ENCODE assay signal across 8 mouse cellular contexts in the genomic region with DNA sequence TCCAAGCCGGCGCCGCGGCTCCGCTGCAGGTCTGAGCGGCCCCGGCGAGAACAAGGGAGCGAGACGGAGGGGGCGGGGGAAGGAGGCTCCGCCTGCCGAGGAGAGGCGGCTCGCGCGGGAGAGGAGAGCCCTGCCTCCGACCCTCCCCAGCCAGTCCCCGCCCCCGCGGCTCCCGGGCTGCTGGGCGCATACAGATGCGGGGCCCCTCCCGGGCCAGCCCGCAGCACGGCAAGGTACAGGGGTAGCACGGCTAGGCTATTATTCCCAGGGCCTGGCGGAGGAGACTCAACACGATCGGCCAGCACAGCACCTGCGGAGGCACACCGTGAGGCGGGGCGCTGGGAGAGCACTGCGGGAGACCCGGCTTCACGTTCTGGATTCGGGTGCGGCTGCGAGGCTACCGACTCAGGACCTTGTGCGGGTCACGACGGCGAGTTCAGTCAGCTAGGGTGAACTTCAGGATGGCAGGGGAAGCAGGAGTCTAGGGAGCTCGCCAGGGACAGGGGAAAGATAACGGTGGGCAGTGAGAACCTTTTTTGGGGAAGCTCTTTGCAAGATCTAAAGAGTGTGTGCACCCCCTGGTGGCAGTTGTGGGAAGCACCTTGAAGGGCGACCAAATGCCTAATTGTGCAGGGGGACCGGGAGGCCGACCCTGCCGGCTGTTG. TPM values are rescaled to one million over a fixed set of nuclear protein-coding genes. Genes with fewer than 3 reads are reported as not detected.
A peak's percentile ranks its signal among the peaks of the same experiment; 100 is the strongest.
DNase-seq lines count a peak whose midpoint lies in the region; ATAC-seq and TF ChIP-seq lines count a peak whose summit lies in the region.

A gene (minus strand): TSS at position 60 of the 665 bp plus-strand sequence.

- peak within 1 kb of the TSS; percentile 65 to 73 for H3K4me3 ChIP-seq in heart, embryonic 14.5 days (ENCODE audit: control insufficient read depth in 1 of 2, insufficient read depth in 1 of 2, low read depth in 1 of 2, low read length in 2 of 2)
- peak within 1 kb of the TSS; percentile 67 for H3K4me3 ChIP-seq in liver, embryonic 11.5 days (ENCODE audit: low read depth, low read length)
- peak within 1 kb of the TSS; percentile 37 for H3K4me3 ChIP-seq in myocyte

- peak within 1 kb of the TSS; percentile 98 for H3K4me2 ChIP-seq in heart, embryonic 14.5 days (ENCODE audit: low read length)
- H3K4me2 ChIP-seq in liver, embryonic 11.5 days = peak within 1 kb of the TSS; percentile 99
- peak within 1 kb of the TSS; percentile 88 for H3K4me2 ChIP-seq in myocyte (ENCODE audit: low read depth)

- 1% methylated on average over 46 of the region's 52 CpGs for WGBS in heart, embryonic 14.5 days
- 1% methylated on average over 52 of the region's 52 CpGs for WGBS in liver, embryonic 11.5 days

- peak; percentile 86 to 93 for DNase-seq in CD8-positive naive resting alpha-beta T cell, adult 2 months (ENCODE audit: low read depth in 2 of 2, low spot score in 2 of 2)
- peak; percentile 72 for DNase-seq in c-Kit-negative CD71-positive TER-119-positive erythroid progenitor cells, embryonic 14.5 days (ENCODE audit: low read depth, low spot score)
- peak; percentile 37 for DNase-seq in fibroblast of lung, adult 2 months (ENCODE audit: low read depth)
- peak; percentile 95 for DNase-seq in kidney, postnatal 10 days
- DNase-seq in liver, embryonic 11.5 days (ENCODE audit: low spot score) = peak; percentile 95
- DNase-seq in spleen, postnatal 4 days (ENCODE audit: low spot score in 2 of 2) = peak; percentile 85 to 96

- H3K79me2 ChIP-seq in myocyte (ENCODE audit: control insufficient read depth, insufficient read depth) = no peaks in the 10 kb centered on the region

- peak within 1 kb of the TSS; percentile 30 to 60 for H3K27ac ChIP-seq in heart, embryonic 14.5 days (replicated peaks in 1 of 2; ENCODE audit: control insufficient read depth in 1 of 2, insufficient read depth in 1 of 2, low read depth in 2 of 2, low read length in 2 of 2)
- peak within 1 kb of the TSS; percentile 64 for H3K27ac ChIP-seq in liver, embryonic 11.5 days (ENCODE audit: low read depth, low read length)

- TF ChIP-seq POLR2A in myocyte (IDR thresholded peaks at IDR 0.05; ENCODE audit: insufficient read length, low read depth) = peak; percentile 72

- peak within 1 kb of the TSS; percentile 80 for H3ac ChIP-seq in myocyte (ENCODE audit: control insufficient read depth, insufficient read length)

- no peaks in the 10 kb centered on the region for H3K9me3 ChIP-seq in heart, embryonic 14.5 days (ENCODE audit: control insufficient read depth, low read length)
- H3K9me3 ChIP-seq in liver, embryonic 11.5 days (ENCODE audit: control insufficient read depth, low read length) = no peaks in the 10 kb centered on the region

- H3K9ac ChIP-seq in heart, embryonic 14.5 days (ENCODE audit: low read length) = peak within 1 kb of the TSS; percentile 85
- peak within 1 kb of the TSS; percentile 77 for H3K9ac ChIP-seq in liver, embryonic 11.5 days (ENCODE audit: low read depth, low read length)

- ATAC-seq in heart, embryonic 14.5 days (ENCODE audit: insufficient number of reproducible peaks, insufficient read depth, low FRiP score, low read depth) = peak; percentile 85
- peak; percentile 94 for ATAC-seq in liver, embryonic 11.5 days (replicated peaks; ENCODE audit: low FRiP score)

- H3K36me3 ChIP-seq in heart, embryonic 14.5 days (ENCODE audit: control insufficient read depth, insufficient read depth, low read length) = peaks cover 56% of the 10 kb centered on the region
- peaks cover 37% of the 10 kb centered on the region for H3K36me3 ChIP-seq in liver, embryonic 11.5 days (ENCODE audit: control insufficient read depth, insufficient read depth, low read length)
- H3K36me3 ChIP-seq in myocyte (ENCODE audit: control insufficient read depth, insufficient read depth) = peaks cover 30% of the 10 kb centered on the region

- peaks cover 4% of the 10 kb centered on the region in 2 experiments; a peak in 2 of 4 replicates for H3K4me1 ChIP-seq in heart, embryonic 14.5 days (ENCODE audit: control insufficient read depth in 2 of 2, insufficient read depth in 2 of 2, low read length in 2 of 2)
- 0 out of 2 replicates have a peak, but pooled peaks cover 9% of the 10 kb centered on the region for H3K4me1 ChIP-seq in liver, embryonic 11.5 days (replicated peaks; ENCODE audit: control insufficient read depth, insufficient read depth, low read length)

- no peaks in the 10 kb centered on the region for H3K27me3 ChIP-seq in heart, embryonic 14.5 days (ENCODE audit: control insufficient read depth, insufficient read depth, low read length)
- 0 out of 2 replicates have a peak, but pooled peaks cover 3% of the 10 kb centered on the region for H3K27me3 ChIP-seq in liver, embryonic 11.5 days (replicated peaks; ENCODE audit: control insufficient read depth, insufficient read depth, low read length)
- no peaks in the 10 kb centered on the region for H3K27me3 ChIP-seq in myocyte (ENCODE audit: control insufficient read depth, insufficient read depth, insufficient read length)

TF ChIP-seq in myocyte, 11 proteins besides CTCF, POLR2A, EP300 and RAD21:
- TF ChIP-seq SRF (IDR thresholded peaks at IDR 0.05; ENCODE audit: control insufficient read depth, insufficient read length, low read depth) (no peak), TCF12 (IDR thresholded peaks at IDR 0.05; ENCODE audit: insufficient read depth, poor library complexity, severe bottlenecking) (no peak), USF1 (IDR thresholded peaks at IDR 0.05; ENCODE audit: low read depth) (no peak), POLR2AphosphoS2 (IDR thresholded peaks at IDR 0.05; ENCODE audit: insufficient read length, low read depth) (peak; percentile 87)

RNA-seq across cellular contexts. Expression of the gene that starts here (rescaled TPM):
- polyA plus RNA-seq in heart, embryonic 14.5 days (2014; fragmentation: Nextera tagmentation; extraction: Ambion mirVana) = 1.3 and 2.0 TPM in 2 replicates
- 1.7 and 1.9 TPM in 2 replicates for polyA plus RNA-seq in liver, embryonic 11.5 days (2014; fragmentation: Nextera tagmentation; extraction: Ambion mirVana)
- polyA plus RNA-seq in myocyte (2012; fragmentation: generic; extraction: Trizol) = 4.3 TPM

Comparison
In these comparisons a context has a peak if more than half of its experiments do, and no peak if none do; other contexts are left out.
1. Peak in every context shown above with its lines: DNase-seq, ATAC-seq, H3K4me3 ChIP-seq and H3K27ac ChIP-seq.
2. DNase-seq: peak in every context shown above with its lines; median percentile 95 in kidney, postnatal 10 days; 95 in liver, embryonic 11.5 days; 90 in spleen, postnatal 4 days; 90 in CD8-positive naive resting alpha-beta T cell, adult 2 months; 72 in c-Kit-negative CD71-positive TER-119-positive erythroid progenitor cells, embryonic 14.5 days; 37 in fibroblast of lung, adult 2 months.